Mouse (Mus musculus): ENCODE measurements around the gene Prss41. TPM values are rescaled to one million over a fixed set of nuclear protein-coding genes. Genes with fewer than 3 reads are reported as not detected.
"Not testable (repeated sequence)": the region's sequence is repeated elsewhere in the genome, so short reads cannot be mapped to it uniquely, and the experiment has no call there.

The Prss41 gene
- under 1 TPM in 2 of 4 experiments, not detected in 2; 0.14 to 0.16 TPM for total RNA-seq (2022)

DNA sequence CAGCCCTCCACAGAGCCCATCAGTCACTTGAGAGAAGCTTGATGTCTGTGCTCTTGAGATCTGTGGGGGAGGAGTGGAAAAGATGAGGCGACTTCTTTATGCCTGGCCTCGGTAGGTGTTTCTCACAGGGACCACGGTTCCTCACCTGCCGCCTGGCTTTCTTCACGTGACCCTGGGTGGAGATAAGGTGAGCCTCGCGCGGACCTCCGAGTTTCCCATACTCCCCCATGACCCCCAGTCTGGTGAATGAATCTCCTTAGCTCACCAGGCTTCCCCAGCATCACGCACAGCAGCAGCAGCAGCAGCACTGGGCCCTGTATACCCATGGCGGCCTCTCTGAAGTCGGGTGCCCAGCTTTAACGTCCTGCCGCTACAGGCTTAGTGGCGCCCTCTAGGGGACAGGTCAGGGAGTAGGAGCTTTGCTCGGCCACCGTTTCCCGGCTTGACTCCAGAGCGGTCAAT is at the start of gene Prss41, which contains the start of gene Prss32:
Gene Prss41, minus strand, starts transcription at position 361 of the 462 bp plus-strand sequence.
Gene Prss32, plus strand, starts transcription at position 44 of the 462 bp plus-strand sequence.
- DNase-seq (ENCODE audit: low spot score): no peak

DNA sequence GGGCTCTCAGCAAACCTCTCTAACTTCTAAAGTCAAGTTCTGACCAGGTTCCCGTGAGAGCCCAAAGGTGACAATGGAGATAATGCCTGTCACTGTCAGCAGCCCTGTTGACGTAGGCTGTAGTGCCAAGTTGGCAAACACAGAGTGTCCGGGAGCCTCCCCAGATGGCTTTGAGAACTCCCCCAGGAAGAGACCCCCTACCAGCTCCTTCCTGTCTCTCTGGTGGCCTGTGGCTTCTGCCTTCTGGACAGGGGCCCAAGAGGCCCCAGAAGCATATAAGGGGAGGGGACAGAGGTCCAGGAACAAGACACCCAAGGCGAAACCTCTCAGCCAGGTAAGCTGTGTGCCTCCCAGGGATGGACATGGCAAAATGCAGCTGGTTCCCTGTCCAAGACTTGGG is 36.6 kb upstream of the Prss41 start, which contains the start of the genes Dcpp1 and Dcpp2:
Gene Dcpp1, plus strand, starts transcription at position 301 of the 400 bp plus-strand sequence.
Gene Dcpp2, plus strand, starts transcription at position 305 of the 400 bp plus-strand sequence.
- DNase-seq (ENCODE audit: low spot score): not testable (repeated sequence)

GRCm38 (mm10) chr17:23877166-23877565 is 33.2 kb upstream of the Prss41 start:
- no peak for DNase-seq (ENCODE audit: low spot score)

DNA sequence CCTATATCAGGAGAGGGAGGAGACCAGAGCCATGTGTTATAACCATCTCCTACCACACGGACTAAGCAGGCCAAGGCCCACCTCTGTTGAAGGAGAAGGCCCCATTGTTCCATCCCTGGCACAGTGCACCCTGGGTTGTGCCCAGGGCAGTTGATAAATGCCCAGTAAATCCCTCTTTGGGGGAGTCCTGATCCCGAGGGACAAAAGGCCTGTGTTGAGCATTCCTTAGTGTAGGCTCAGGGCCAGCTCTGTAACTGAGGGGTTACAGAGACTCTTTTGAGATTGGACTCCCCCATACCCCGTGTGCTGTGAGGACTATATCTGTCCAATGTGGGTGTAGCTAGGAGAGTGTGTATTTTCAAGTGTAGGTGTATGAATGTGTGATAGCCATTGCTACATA is 32.8 kb upstream of the Prss41 start:
- DNase-seq (ENCODE audit: low spot score): no peak

- peak; percentile 40 for DNase-seq (ENCODE audit: low spot score)
Observed at GRCm38 (mm10) chr17:23873884-23874856, 30.2 kb upstream of the Prss41 start.

DNA sequence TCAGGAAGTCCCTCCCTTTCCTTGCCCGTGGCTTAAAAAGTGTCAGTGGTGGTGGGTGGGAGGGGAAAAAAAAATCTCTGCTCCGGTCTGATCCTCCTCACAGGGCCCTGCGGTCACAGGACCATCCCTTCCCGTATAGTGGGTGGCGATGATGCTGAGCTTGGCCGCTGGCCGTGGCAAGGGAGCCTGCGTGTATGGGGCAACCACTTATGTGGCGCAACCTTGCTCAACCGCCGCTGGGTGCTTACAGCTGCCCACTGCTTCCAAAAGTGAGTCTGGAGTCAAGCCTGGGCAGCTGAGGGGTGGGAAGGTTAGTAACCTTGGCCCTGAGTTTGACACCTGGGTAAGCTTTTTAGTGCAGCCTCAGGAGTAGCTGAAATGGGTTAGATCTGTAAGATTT is 24.5 kb upstream of the Prss41 start:
- no peak for DNase-seq (ENCODE audit: low spot score)

DNA sequence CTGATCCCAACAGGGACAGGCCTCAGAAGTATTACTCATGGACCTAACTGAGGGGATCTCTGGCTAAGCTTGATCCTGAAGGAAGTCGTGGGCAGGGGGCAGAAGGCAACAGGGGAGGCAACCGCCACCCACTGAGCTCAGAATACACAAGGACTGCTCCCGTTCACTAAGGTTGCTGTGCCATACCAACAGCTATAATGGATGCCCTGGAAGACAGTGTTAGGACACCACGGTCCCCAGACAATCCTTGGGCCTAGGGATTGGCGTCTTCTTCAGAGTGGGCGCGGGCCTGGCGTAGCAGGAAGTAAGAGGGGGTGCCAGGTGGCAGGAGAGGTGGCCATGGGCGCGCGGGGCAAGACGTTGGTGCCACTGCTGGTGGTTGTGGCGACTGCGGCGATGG is 23.8 kb upstream of the Prss41 start, which contains the start of gene Prss21:
Gene Prss21, plus strand, starts transcription at position 301 of the 400 bp plus-strand sequence.
- DNase-seq (ENCODE audit: low spot score): no peak

DNA sequence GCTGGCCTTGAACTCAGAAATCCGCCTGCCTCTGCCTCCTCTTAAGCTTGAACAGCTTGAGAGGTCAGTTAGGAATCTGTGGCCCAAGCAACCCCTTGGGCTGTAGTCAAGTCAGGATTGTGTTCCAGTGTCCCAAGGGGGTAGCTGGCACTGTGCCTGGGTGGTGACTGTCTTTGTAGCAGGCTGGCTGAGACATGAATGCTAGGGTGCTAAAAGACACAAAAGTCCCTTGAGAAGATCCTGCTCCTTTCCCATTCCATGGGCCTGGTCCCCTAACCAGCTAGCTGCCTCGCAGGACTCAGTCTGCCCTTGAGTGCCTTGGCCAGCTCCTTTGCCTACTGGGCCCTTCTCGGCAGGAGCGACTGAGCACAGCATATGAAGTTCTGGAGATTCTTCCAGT is 19.0 kb upstream of the Prss41 start:
- DNase-seq (ENCODE audit: low spot score): no peak

GRCm38 (mm10) chr17:23857913-23858312 is 13.9 kb upstream of the Prss41 start:
- no peak for DNase-seq (ENCODE audit: low spot score)

DNA sequence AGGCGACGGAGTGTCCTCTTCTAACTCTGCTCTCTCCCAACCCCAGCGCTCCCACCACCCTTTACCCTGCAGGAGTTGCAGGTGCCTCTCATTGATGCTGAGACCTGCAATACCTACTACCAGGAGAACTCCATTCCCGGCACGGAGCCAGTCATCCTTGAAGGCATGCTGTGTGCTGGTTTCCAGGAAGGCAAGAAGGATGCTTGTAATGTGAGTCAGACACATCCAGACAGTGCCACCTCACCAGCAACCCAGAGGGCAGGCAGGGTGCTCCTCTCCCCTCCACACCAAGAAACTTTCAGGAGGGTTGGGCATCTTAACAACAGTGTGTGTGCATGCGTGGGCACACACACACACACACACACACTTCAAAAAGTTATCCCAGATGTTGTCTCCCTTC is 13.2 kb upstream of the Prss41 start:
- DNase-seq (ENCODE audit: low spot score): no peak

GRCm38 (mm10) chr17:23854229-23854765 is 10.3 kb upstream of the Prss41 start:
- no peak for DNase-seq (ENCODE audit: low spot score)

DNA sequence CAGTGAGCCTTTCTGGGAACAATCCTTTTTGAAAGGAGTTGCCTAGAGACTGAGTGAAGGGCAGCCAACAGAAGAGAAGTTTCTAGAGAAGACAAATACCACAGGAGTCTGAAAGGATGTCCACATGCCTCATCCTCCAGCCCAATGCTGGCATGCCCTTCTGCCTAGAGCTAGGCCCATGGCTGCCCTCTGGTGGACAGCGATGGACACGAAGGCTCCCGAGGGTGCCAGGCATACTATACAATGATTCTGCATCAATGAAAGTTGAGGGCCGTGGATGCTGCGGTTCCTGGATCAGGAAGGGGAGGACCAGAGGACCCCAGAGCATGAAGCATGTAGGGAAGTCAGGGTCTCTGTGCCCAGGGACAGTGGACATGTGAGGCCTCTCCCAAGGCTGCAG is 9.3 kb upstream of the Prss41 start:
- peak; percentile 9 for DNase-seq (ENCODE audit: low spot score)

GRCm38 (mm10) chr17:23850853-23851749 is 7.1 kb upstream of the Prss41 start:
- DNase-seq (ENCODE audit: low spot score): peak; percentile 39

- no peak for DNase-seq (ENCODE audit: low spot score)
Observed at GRCm38 (mm10) chr17:23850028-23850427, 6.1 kb upstream of the Prss41 start.

- no peak for DNase-seq (ENCODE audit: low spot score)
Observed at GRCm38 (mm10) chr17:23843141-23843811, 696 bp downstream of the Prss41 start.

- DNase-seq (ENCODE audit: low spot score): peak; percentile 26
Observed at GRCm38 (mm10) chr17:23841145-23841544, 2.8 kb downstream of the Prss41 start.

- no peak for DNase-seq (ENCODE audit: low spot score)
Observed at GRCm38 (mm10) chr17:23836006-23836575, 7.9 kb downstream of the Prss41 start, which contains the start of gene Prss33. Gene Prss33, minus strand, starts transcription at chr17:23836056.

GRCm38 (mm10) chr17:23831201-23831600 is 12.8 kb downstream of the Prss41 start:
- no peak for DNase-seq (ENCODE audit: low spot score)

DNA sequence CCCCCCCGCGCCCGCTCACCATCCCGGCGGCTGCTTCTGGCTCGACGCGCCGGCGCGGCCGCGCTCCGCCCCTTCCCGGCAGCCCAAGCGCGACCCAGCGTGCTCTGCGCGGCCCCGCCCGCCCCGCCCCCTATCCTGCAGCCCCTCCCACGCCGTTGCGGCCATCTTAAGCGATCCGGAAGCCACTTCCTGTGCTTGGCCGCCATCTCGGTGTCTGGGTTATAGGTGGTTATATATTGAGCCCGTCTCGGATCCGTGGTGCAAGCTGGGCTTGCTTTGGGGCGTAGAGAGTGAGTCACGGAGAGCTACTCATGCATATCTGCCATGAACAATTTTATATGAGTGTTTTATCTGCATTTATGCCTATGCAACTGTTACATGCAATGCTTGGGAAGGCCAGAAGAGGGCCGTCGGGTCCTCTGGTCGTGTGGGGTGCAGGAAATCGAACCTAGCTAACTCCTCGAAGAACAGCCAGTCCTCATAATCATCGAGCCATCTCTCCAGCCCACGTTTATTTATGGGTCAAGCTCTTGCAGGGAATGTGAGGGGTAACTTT is 14.8 kb downstream of the Prss41 start, which contains the start of gene Elob:
Gene Elob, minus strand, starts transcription at position 73 of the 556 bp plus-strand sequence.
- DNase-seq (ENCODE audit: low spot score): peak; percentile 85

Measured in heart, adult 8-10 months (tissue).